Mouse (Mus musculus): ENCODE data around the gene Gpt2.

The Gpt2 gene

DNA sequence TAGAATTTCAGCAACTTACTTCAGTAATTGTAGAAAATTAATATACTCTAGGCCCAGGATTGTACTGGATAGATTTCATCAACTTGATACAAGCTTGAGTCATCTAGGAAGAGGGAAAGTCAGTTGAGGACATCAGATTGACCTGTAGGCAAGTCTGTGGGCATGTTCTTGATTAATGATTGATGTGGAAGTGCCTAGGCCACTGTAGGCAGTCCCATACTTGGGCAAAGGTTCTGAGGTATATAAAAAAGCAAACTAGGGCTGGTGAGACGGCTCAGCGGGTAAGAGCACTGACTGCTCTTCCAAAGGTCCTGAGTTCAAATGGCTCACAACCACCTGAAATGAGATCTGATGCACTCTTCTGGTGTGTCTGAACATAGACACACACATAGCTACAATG lies 75.4 kb downstream of the Gpt2 start:
- in situ Hi-C loops (cut with MboI, MseI), result loop anchor here in 1 of 2 experiments (10.0 kb wide), 1 partner anchor 477 kb away; no protein-coding TSS in a partner anchor

- in situ Hi-C loops (cut with MboI, MseI), result loop anchor here in 1 of 2 experiments (10.0 kb wide), 1 partner anchor 1014 kb away; the partner anchor contains the start of gene Abcc12
Measured at GRCm38 (mm10) chr8:85570466-85570865, 78.1 kb downstream of the Gpt2 start.

DNA sequence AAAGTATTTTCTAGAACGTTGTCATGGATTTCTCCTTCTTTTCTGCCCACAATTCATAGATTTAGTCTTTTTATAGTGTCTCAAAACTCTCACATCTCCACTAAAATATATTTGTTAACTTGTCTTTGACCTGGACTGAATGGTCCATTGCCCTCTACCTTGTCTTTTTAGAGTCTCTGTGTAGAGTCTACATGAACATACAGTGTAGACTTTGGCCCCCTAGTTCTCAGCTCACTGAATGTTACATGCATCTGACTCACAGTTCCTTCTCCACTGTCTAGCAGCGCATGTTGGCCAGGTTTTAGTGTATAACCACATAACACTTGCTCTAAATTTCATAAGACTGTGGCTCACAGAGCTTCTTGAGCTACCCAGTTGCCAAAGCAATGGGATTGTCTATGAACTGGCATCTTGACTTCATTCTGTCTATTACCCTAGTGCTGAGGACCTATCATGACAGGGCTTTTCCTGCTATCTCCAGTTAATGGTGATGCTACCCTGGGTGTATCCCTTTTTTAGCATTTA lies 81.7 kb downstream of the Gpt2 start:
- in situ Hi-C loops (cut with MboI, MseI), result loop anchor here in 1 of 2 experiments (10.0 kb wide), 1 partner anchor 1011 kb away; the partner anchor contains the start of gene Abcc12
